Mouse (Mus musculus) hindbrain, embryonic 11.5 days (tissue): Measurements from ENCODE around the gene Rbm4. TPM values are rescaled to one million over a fixed set of nuclear protein-coding genes. Genes with fewer than 3 reads are reported as not detected.

ENCODE experiments used
- ATAC-seq: fragments of 200-750 bp; cut with Nextera tagmentation; 2 replicates; pipeline ENCODE4 v1.8.0; 2017; ENCODE audit warnings: mild to moderate bottlenecking, moderate TSS enrichment, moderate library complexity; ENCODE audit not compliant: low FRiP score
- DNase-seq: peaks from one replicate; pipeline ENCODE4 v3.0.0-alpha.2; 2015; ENCODE audit warnings: low spot score
- H3K27ac ChIP-seq: fragments of 300-500 bp; sonication (generic); 2 replicates; pipeline ENCODE4 v1.5.1; 2014; ENCODE audit warnings: mild to moderate bottlenecking, low read depth, low read length
- H3K27me3 ChIP-seq: fragments of 300-500 bp; sonication (generic); 2 replicates; pipeline ENCODE4 v1.6.1; 2014; ENCODE audit warnings: mild to moderate bottlenecking, low read length, moderate library complexity, mixed read lengths; ENCODE audit not compliant: control insufficient read depth, insufficient read depth
- H3K36me3 ChIP-seq: fragments of 300-500 bp; sonication (generic); 2 replicates; pipeline ENCODE4 v1.6.1; 2014; ENCODE audit warnings: mild to moderate bottlenecking, low read length, moderate library complexity, mixed read lengths; ENCODE audit not compliant: control insufficient read depth, insufficient read depth
- H3K4me1 ChIP-seq: fragments of 300-500 bp; sonication (generic); replicated peaks from 2 replicates; pipeline ENCODE4 v1.6.1; 2014; ENCODE audit warnings: low read length, mixed read lengths; ENCODE audit not compliant: control insufficient read depth, insufficient read depth
- H3K4me2 ChIP-seq: fragments of 300-500 bp; sonication (generic); replicated peaks from 2 replicates; pipeline ENCODE4 v1.6.1; 2014; ENCODE audit warnings: mild to moderate bottlenecking, low read depth, low read length
- H3K4me3 ChIP-seq: fragments of 300-500 bp; sonication (generic); 2 replicates; pipeline ENCODE4 v1.5.1; 2014; ENCODE audit warnings: low read depth, low read length
- H3K9ac ChIP-seq: fragments of 300-500 bp; sonication (generic); 2 replicates; pipeline ENCODE4 v1.6.1; 2014; ENCODE audit warnings: low read depth, low read length
- H3K9me3 ChIP-seq: fragments of 300-500 bp; sonication (generic); 2 replicates; pipeline ENCODE4 v1.6.1; 2016; ENCODE audit warnings: low read length; ENCODE audit not compliant: control insufficient read depth
- WGBS: fragments of 180-500 bp; shearing (Covaris S2); extraction: QIAGEN DNeasy Blood & Tissue Kit; methylation state at CpG from one replicate; pipeline ENCODE4 v1.1.7; 2014; 5-methylcytosine and 5-hydroxymethylcytosine counted together
- polyA plus RNA-seq: library from polyadenylated mRNA; unstranded; fragments of >200 nt; fragmentation: Nextera tagmentation; extraction: Ambion mirVana; gene quantifications from 2 replicates; pipeline ENCODE4 v1.2.1, GENCODE M21; 2014

The Rbm4 gene
- 107 and 117 TPM in 2 replicates for polyA plus RNA-seq

DNA sequence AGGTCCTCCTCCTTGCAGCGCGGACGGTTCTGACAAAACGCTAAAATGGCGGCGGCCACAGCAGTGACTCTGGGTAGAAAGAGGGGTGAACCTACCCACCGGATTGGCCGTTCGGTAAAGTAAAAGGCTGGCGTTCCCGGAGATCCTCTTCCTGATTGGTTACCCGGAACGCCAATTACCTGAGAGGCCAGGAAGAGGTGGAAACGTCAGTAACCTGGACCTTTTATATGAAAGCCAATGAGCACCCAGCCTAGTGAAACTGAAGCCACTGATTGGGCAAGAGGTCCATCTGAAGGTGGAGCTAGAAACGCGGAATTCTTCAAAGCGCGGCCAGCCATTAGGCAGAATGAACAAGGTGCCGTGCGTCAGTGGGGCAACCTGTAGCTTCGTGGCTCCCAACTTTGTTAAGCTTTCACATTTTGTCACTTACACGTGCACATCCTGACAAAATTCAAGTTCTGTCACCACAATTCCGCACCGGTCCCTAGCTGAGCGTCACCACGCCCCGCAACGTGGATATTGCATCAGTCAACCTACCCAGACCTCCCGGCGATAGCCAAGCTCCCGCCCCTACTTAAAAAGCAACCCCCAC lies at the start of gene Rbm4:
TSS of gene Rbm4 (minus strand) at position 71 of the 592 bp plus-strand sequence.
- Histone ChIP-seq H3K4me1 (peaks cover 8% of the 10 kb centered on the region), H3K9me3 (no peaks in the 10 kb centered on the region), H3K27ac (peak within 1 kb of the TSS; percentile 54), H3K9ac (peak within 1 kb of the TSS; percentile 71), H3K36me3 (no peaks in the 10 kb centered on the region), H3K4me2 (peak within 1 kb of the TSS; percentile 68), H3K27me3 (no peaks in the 10 kb centered on the region), H3K4me3 (peak within 1 kb of the TSS; percentile 82)
- DNase-seq (peak; percentile 96), ATAC-seq (peak; percentile 99)
- WGBS = under 1% methylated on average over 31 of the region's 31 CpGs

- 68% methylated on average over 2 of the region's 2 CpGs for WGBS
- no peak for DNase-seq
- no peaks in the 10 kb centered on the region for H3K9me3 ChIP-seq
- peaks cover 11% of the 10 kb centered on the region for H3K4me1 ChIP-seq
- H3K36me3 ChIP-seq = no peaks in the 10 kb centered on the region
- H3K9ac ChIP-seq = no peak overlapping the region
- no peak overlapping the region for H3K4me3 ChIP-seq
- no peak overlapping the region for H3K27ac ChIP-seq
- no peak for ATAC-seq
- peaks cover 14% of the 10 kb centered on the region for H3K27me3 ChIP-seq
- no peak overlapping the region for H3K4me2 ChIP-seq
Measured at GRCm38 (mm10) chr19:4842611-4843010, 48.9 kb upstream of the Rbm4 start.

- no peak overlapping the region for H3K4me2 ChIP-seq
- peaks cover 14% of the 10 kb centered on the region for H3K27me3 ChIP-seq
- peaks cover 11% of the 10 kb centered on the region for H3K4me1 ChIP-seq
- H3K9ac ChIP-seq = no peak overlapping the region
- no peak overlapping the region for H3K27ac ChIP-seq
- H3K4me3 ChIP-seq = no peak overlapping the region
- DNase-seq (no peak), ATAC-seq (no peak)
- H3K36me3 ChIP-seq = no peaks in the 10 kb centered on the region
- H3K9me3 ChIP-seq = no peaks in the 10 kb centered on the region
- 86% methylated on average over 9 of the region's 9 CpGs for WGBS
Measured at GRCm38 (mm10) chr19:4840848-4841247, 47.1 kb upstream of the Rbm4 start.

GRCm38 (mm10) chr19:4839149-4839548 lies 45.4 kb upstream of the Rbm4 start, which contains the start of the genes Ccs and Ccdc87:
Gene Ccs (minus strand): TSS chr19:4839332.
Gene Ccdc87 (plus strand): TSS chr19:4839366.
- H3K27ac ChIP-seq = no peak within 1 kb of the TSS
- H3K36me3 ChIP-seq = no peaks in the 10 kb centered on the region
- H3K9me3 ChIP-seq = no peaks in the 10 kb centered on the region
- H3K4me3 ChIP-seq = peak within 1 kb of the TSS; percentile 55
- under 1% methylated on average over 25 of the region's 25 CpGs for WGBS
- H3K27me3 ChIP-seq = peaks cover 14% of the 10 kb centered on the region
- H3K4me2 ChIP-seq = peak within 1 kb of the TSS; percentile 94
- ATAC-seq (peak; percentile 98), DNase-seq (peak; percentile 96)
- peak within 1 kb of the TSS; percentile 70 for H3K9ac ChIP-seq
- peaks cover 11% of the 10 kb centered on the region for H3K4me1 ChIP-seq

GRCm38 (mm10) chr19:4838526-4839140 lies 44.9 kb upstream of the Rbm4 start:
- ATAC-seq = peak; percentile 56
- no peak overlapping the region for H3K27ac ChIP-seq
- peak overlapping the region; percentile 55 for H3K4me3 ChIP-seq
- no peaks in the 10 kb centered on the region for H3K9me3 ChIP-seq
- peak overlapping the region; percentile 70 for H3K9ac ChIP-seq
- H3K4me1 ChIP-seq = peaks cover 11% of the 10 kb centered on the region
- no peaks in the 10 kb centered on the region for H3K36me3 ChIP-seq
- whole genome bisulfite sequencing = 38% methylated on average over 10 of the region's 10 CpGs
- no peak for DNase-seq
- peak overlapping the region; percentile 94 for H3K4me2 ChIP-seq
- H3K27me3 ChIP-seq = peaks cover 14% of the 10 kb centered on the region

GRCm38 (mm10) chr19:4837049-4837448 lies 43.3 kb upstream of the Rbm4 start:
- no peak overlapping the region for H3K4me2 ChIP-seq
- H3K4me1 ChIP-seq = peaks cover 11% of the 10 kb centered on the region
- H3K4me3 ChIP-seq = no peak overlapping the region
- ATAC-seq (no peak), DNase-seq (no peak)
- H3K9ac ChIP-seq = no peak overlapping the region
- H3K27me3 ChIP-seq = peaks cover 14% of the 10 kb centered on the region
- no peaks in the 10 kb centered on the region for H3K9me3 ChIP-seq
- no peak overlapping the region for H3K27ac ChIP-seq
- H3K36me3 ChIP-seq = no peaks in the 10 kb centered on the region
- WGBS = 90% methylated on average over 6 of the region's 6 CpGs

GRCm38 (mm10) chr19:4836096-4836495 lies 42.4 kb upstream of the Rbm4 start:
- WGBS = 81% methylated on average over 2 of the region's 2 CpGs
- H3K27ac ChIP-seq = no peak overlapping the region
- ATAC-seq (no peak), DNase-seq (no peak)
- H3K27me3 ChIP-seq = peaks cover 14% of the 10 kb centered on the region
- H3K9ac ChIP-seq = no peak overlapping the region
- H3K4me1 ChIP-seq = peaks cover 11% of the 10 kb centered on the region
- no peak overlapping the region for H3K4me3 ChIP-seq
- H3K36me3 ChIP-seq = no peaks in the 10 kb centered on the region
- no peak overlapping the region for H3K4me2 ChIP-seq
- no peaks in the 10 kb centered on the region for H3K9me3 ChIP-seq

DNA sequence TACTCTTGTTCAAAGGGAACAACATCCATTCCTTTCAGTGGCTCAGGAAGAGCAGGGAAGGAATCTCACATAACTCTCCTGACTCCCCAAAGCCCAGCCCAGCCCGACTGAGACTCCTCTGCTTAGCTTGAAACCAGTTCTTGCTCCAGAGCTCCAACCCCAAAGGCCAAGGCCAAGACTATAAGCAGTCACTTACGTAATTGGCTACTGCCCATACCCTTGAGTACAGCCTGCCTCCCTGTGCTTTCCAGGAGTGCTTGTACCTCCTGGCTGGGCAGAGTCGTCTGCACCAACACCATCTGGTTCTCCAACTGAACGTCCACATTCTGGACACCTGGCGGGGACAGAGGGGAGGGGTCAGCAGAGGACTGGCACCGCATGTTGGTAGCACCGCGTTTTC lies 40.3 kb upstream of the Rbm4 start:
- H3K4me1 ChIP-seq = peaks cover 5% of the 10 kb centered on the region; the same call in 1 of the 2 replicates
- H3K27ac ChIP-seq = no peak overlapping the region
- no peaks in the 10 kb centered on the region for H3K36me3 ChIP-seq
- H3K27me3 ChIP-seq = no peaks in the 10 kb centered on the region
- H3K4me2 ChIP-seq = no peak overlapping the region
- no peak overlapping the region for H3K9ac ChIP-seq
- WGBS = 89% methylated on average over 8 of the region's 8 CpGs
- ATAC-seq = no peak
- no peak for DNase-seq
- H3K9me3 ChIP-seq = no peaks in the 10 kb centered on the region
- H3K4me3 ChIP-seq = no peak overlapping the region

- H3K9ac ChIP-seq = no peak overlapping the region
- 63% methylated on average over 7 of the region's 7 CpGs for WGBS
- no peak overlapping the region for H3K4me3 ChIP-seq
- DNase-seq (no peak), ATAC-seq (no peak)
- no peaks in the 10 kb centered on the region for H3K4me1 ChIP-seq
- H3K9me3 ChIP-seq = no peaks in the 10 kb centered on the region
- H3K36me3 ChIP-seq = no peaks in the 10 kb centered on the region
- no peaks in the 10 kb centered on the region for H3K27me3 ChIP-seq
- H3K4me2 ChIP-seq = no peak overlapping the region
- H3K27ac ChIP-seq = no peak overlapping the region
Measured at GRCm38 (mm10) chr19:4829156-4829555, 35.5 kb upstream of the Rbm4 start.
